Mouse (Mus musculus) spleen, postnatal 4 days (tissue): ENCODE data around the gene 5430402E10Rik.
"Not testable (repeated sequence)": the region's sequence is repeated elsewhere in the genome, so short reads cannot be mapped to it uniquely, and the experiment has no call there.

Experiments used
- DNase-seq, 2 experiments: peaks; one replicate each; pipeline ENCODE4 v3.0.0; 2022; ENCODE audit warnings: low spot score in 2 of 2

5430402E10Rik gene

DNA sequence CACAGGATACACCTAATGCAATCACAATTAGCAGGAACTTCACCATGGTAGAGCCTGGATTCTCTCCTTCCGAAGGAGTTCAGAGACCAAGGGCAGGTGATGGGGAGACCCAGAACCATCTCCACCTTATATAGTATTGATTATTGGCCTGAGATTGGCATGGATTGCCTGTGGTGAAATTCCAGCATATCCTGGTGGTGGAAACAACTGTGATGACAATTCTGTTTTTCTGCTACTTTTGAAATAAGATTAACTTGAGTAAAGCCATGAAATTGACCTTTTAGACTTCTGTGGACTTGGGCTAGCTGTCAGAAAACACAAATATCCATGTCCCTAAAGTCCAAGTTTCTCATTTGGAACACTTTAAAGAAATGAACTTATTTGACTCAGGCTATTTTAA is at the start of gene 5430402E10Rik:
5430402E10Rik (minus strand) TSS at position 101 of the 400 bp plus-strand sequence.
- DNase-seq: not testable (repeated sequence)

DNA sequence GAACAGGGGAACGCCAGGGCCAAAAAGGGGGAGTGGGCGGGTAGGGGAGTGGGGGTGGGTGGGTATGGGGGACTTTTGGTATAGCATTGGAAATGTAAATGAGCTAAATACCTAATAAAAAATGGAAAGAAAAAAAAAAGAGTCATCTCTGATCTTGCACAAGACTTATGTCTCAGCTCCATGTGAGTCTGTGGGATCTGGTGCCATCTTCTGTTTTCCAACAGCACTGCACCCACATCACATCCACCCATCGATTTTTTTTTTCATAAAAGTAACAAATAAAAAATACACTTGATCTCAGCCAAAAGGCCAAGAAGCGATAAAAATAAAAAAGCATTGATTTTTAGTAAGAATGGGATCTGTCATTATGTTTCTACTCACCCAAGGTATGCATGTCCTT is 44.8 kb downstream of the 5430402E10Rik start:
- DNase-seq: not testable (repeated sequence)
